Mouse (Mus musculus) liver, embryonic 14.5 days (tissue): ENCODE measurements around the gene Gon4l.
"Not testable (repeated sequence)": the region's sequence is repeated elsewhere in the genome, so short reads cannot be mapped to it uniquely, and the experiment has no call there.

Experiments
- CTCF ChIP-seq: IDR thresholded peaks from 2 replicates; pipeline ENCODE4 v1.5.1; 2016; ENCODE audit warnings: antibody characterized with exemption, low read depth, control low read depth
- EP300 ChIP-seq: IDR thresholded peaks from 2 replicates; pipeline ENCODE4 v1.6.1; 2016; ENCODE audit warnings: antibody characterized with exemption, low read depth

DNA sequence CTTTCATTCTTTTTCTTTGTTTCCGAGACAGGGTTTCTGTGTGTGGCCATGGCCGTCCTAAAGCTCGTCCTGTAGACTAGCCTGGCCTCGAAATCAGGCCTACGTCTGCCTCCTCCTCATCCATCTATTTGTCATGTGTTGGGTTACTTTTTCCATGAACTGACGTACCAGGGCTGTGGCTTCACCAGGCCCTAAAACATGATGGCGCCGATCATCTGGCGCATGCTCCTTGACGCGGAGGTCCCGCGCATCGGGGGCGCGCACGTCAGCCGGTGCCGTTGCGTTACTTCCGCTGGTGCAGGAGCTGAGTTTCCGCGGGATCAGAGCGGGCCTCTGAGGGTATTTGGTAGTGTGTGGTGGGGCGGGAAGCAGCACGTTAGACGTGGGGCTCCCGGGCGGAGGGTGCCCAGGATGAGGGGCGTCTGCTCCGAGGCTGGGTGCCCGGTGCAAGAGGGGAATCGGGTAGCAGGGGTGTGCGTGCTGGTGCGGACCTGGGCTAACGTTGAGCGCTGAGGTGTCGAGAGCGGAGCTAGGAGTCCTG is at the start of gene Gon4l:
- not testable (repeated sequence) for TF ChIP-seq CTCF, EP300
